Mouse (Mus musculus): ENCODE measurements around the gene Cep135.

DNA sequence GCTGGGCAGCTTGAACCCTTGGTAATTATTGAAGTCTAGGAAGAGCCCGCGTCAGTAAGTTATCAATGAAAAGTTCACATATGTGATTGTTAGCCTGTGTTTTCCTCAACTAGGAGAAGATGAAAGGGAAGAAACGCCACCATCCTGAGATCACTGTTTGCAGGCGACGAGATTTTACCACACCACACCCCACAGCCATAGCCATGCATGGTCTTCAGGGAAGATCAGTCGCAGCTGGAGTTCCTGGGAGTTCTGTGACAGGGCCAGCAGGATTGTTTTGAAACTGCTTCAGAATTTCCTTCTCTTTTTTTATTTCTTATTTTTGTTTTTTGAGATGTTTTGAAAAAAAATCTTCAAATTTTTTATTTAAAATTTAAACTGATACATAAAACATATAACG, 76.4 kb downstream of the Cep135 start:
- TF ChIP-seq CTCF (IDR thresholded peaks at IDR 0.05; ENCODE audit: extremely low read depth, insufficient read length, insufficient replicate concordance, low read depth, low read length) (no peak), POLR2A (IDR thresholded peaks at IDR 0.05; ENCODE audit: low read depth, low read length) (no peak)

Data from small intestine, adult 2 months (tissue).